Mouse (Mus musculus) stomach, postnatal 0 days (tissue): ENCODE results near the gene Mat2a.

ENCODE experiments used
- CTCF ChIP-seq: IDR thresholded peaks from 2 replicates; pipeline ENCODE4 v1.5.1; 2016; ENCODE audit warnings: antibody characterized with exemption, low read depth, mild to moderate bottlenecking, moderate library complexity
- EP300 ChIP-seq: optimal IDR thresholded peaks from 2 replicates; pipeline ENCODE3; 2016; ENCODE audit warnings: antibody characterized with exemption

- no peak for TF ChIP-seq CTCF
- TF ChIP-seq EP300 = no peak
These were observed 46.9 kb upstream of the Mat2a start for GRCm38 (mm10) chr6:72486307-72486706.
